Mouse (Mus musculus): ENCODE results near the gene Natd1. TPM values are rescaled to one million over a fixed set of nuclear protein-coding genes. Genes with fewer than 3 reads are reported as not detected.

Gene Natd1
- polyA plus RNA-seq, 1 experiment from 2014 or later, result 15.4 TPM

- Histone ChIP-seq H3K36me3 (ENCODE audit: control insufficient read depth, insufficient read depth, low read length) (peaks cover 7% of the 10 kb centered on the region; the same call in 1 of the 2 replicates), H3K4me3 (ENCODE audit: low read depth, low read length) (no peak overlapping the region), H3K9me3 (ENCODE audit: control insufficient read depth, low read length) (no peaks in the 10 kb centered on the region), H3K4me1 (replicated peaks; ENCODE audit: control insufficient read depth, insufficient read depth, low read length) (no peaks in the 10 kb centered on the region; the same call in 1 of the 2 replicates), H3K4me2 (ENCODE audit: low read length) (no peak overlapping the region), H3K27me3 (replicated peaks; ENCODE audit: control insufficient read depth, insufficient read depth, low read length) (no peaks in the 10 kb centered on the region), H3K9ac (ENCODE audit: low read length) (no peak overlapping the region), H3K27ac (ENCODE audit: low read depth) (no peak overlapping the region)
- DNase-seq (ENCODE audit: low spot score) (no peak), ATAC-seq (replicated peaks; ENCODE audit: low FRiP score, low TSS enrichment, low read depth) (no peak)
- WGBS, result 86% methylated on average over 1 of the region's 1 CpGs
These were observed 10.4 kb upstream of the Natd1 start for GRCm38 (mm10) chr11:60924981-60925380.

GRCm38 (mm10) chr11:60924498-60924897 is 9.9 kb upstream of the Natd1 start:
- Histone ChIP-seq H3K27ac (ENCODE audit: low read depth) (no peak overlapping the region), H3K36me3 (ENCODE audit: control insufficient read depth, insufficient read depth, low read length) (peaks cover 7% of the 10 kb centered on the region; the same call in 1 of the 2 replicates), H3K9ac (ENCODE audit: low read length) (no peak overlapping the region), H3K9me3 (ENCODE audit: control insufficient read depth, low read length) (no peaks in the 10 kb centered on the region), H3K4me3 (ENCODE audit: low read depth, low read length) (no peak overlapping the region), H3K4me1 (replicated peaks; ENCODE audit: control insufficient read depth, insufficient read depth, low read length) (no peaks in the 10 kb centered on the region; the same call in 1 of the 2 replicates), H3K27me3 (replicated peaks; ENCODE audit: control insufficient read depth, insufficient read depth, low read length) (no peaks in the 10 kb centered on the region), H3K4me2 (ENCODE audit: low read length) (no peak overlapping the region)
- 37% methylated on average over 6 of the region's 6 CpGs for WGBS
- no peak for DNase-seq (ENCODE audit: low spot score)
- no peak for ATAC-seq (replicated peaks; ENCODE audit: low FRiP score, low TSS enrichment, low read depth)

GRCm38 (mm10) chr11:60922964-60923363 is 8.4 kb upstream of the Natd1 start:
- Histone ChIP-seq H3K9ac (ENCODE audit: low read length) (no peak overlapping the region), H3K4me3 (ENCODE audit: low read depth, low read length) (no peak overlapping the region), H3K4me2 (ENCODE audit: low read length) (no peak overlapping the region), H3K9me3 (ENCODE audit: control insufficient read depth, low read length) (no peaks in the 10 kb centered on the region), H3K27me3 (replicated peaks; ENCODE audit: control insufficient read depth, insufficient read depth, low read length) (no peaks in the 10 kb centered on the region), H3K4me1 (replicated peaks; ENCODE audit: control insufficient read depth, insufficient read depth, low read length) (no peaks in the 10 kb centered on the region; the same call in 1 of the 2 replicates), H3K36me3 (ENCODE audit: control insufficient read depth, insufficient read depth, low read length) (peaks cover 7% of the 10 kb centered on the region; the same call in 1 of the 2 replicates), H3K27ac (ENCODE audit: low read depth) (no peak overlapping the region)
- ATAC-seq (replicated peaks; ENCODE audit: low FRiP score, low TSS enrichment, low read depth), result no peak
- DNase-seq (ENCODE audit: low spot score), result no peak
- 79% methylated on average over 5 of the region's 5 CpGs for WGBS

- Histone ChIP-seq H3K4me2 (ENCODE audit: low read length) (no peak overlapping the region), H3K27ac (ENCODE audit: low read depth) (no peak overlapping the region), H3K4me3 (ENCODE audit: low read depth, low read length) (no peak overlapping the region), H3K27me3 (replicated peaks; ENCODE audit: control insufficient read depth, insufficient read depth, low read length) (no peaks in the 10 kb centered on the region), H3K9ac (ENCODE audit: low read length) (no peak overlapping the region), H3K9me3 (ENCODE audit: control insufficient read depth, low read length) (no peaks in the 10 kb centered on the region), H3K4me1 (replicated peaks; ENCODE audit: control insufficient read depth, insufficient read depth, low read length) (no peaks in the 10 kb centered on the region), H3K36me3 (ENCODE audit: control insufficient read depth, insufficient read depth, low read length) (peaks cover 7% of the 10 kb centered on the region; the same call in 1 of the 2 replicates)
- DNase-seq (ENCODE audit: low spot score) (no peak), ATAC-seq (replicated peaks; ENCODE audit: low FRiP score, low TSS enrichment, low read depth) (no peak)
- WGBS, result 80% methylated on average over 1 of the region's 1 CpGs
These were observed 7.6 kb upstream of the Natd1 start for GRCm38 (mm10) chr11:60922195-60922594.

GRCm38 (mm10) chr11:60920021-60920420 is 5.5 kb upstream of the Natd1 start:
- no peaks in the 10 kb centered on the region for H3K27me3 ChIP-seq (replicated peaks; ENCODE audit: control insufficient read depth, insufficient read depth, low read length)
- DNase-seq (ENCODE audit: low spot score), result no peak
- H3K4me3 ChIP-seq (ENCODE audit: low read depth, low read length), result no peak overlapping the region
- H3K36me3 ChIP-seq (ENCODE audit: control insufficient read depth, insufficient read depth, low read length), result peaks cover 7% of the 10 kb centered on the region; the same call in 1 of the 2 replicates
- no peak overlapping the region for H3K27ac ChIP-seq (ENCODE audit: low read depth)
- 67% methylated on average over 2 of the region's 2 CpGs for WGBS
- H3K9ac ChIP-seq (ENCODE audit: low read length), result no peak overlapping the region
- no peak overlapping the region for H3K4me2 ChIP-seq (ENCODE audit: low read length)
- no peaks in the 10 kb centered on the region for H3K9me3 ChIP-seq (ENCODE audit: control insufficient read depth, low read length)
- ATAC-seq (replicated peaks; ENCODE audit: low FRiP score, low TSS enrichment, low read depth), result no peak
- peaks cover 2% of the 10 kb centered on the region; the same call in 1 of the 2 replicates for H3K4me1 ChIP-seq (replicated peaks; ENCODE audit: control insufficient read depth, insufficient read depth, low read length)

- Histone ChIP-seq H3K36me3 (ENCODE audit: control insufficient read depth, insufficient read depth, low read length) (no peaks in the 10 kb centered on the region), H3K27ac (ENCODE audit: low read depth) (no peak overlapping the region), H3K9ac (ENCODE audit: low read length) (no peak overlapping the region), H3K27me3 (replicated peaks; ENCODE audit: control insufficient read depth, insufficient read depth, low read length) (no peaks in the 10 kb centered on the region), H3K4me3 (ENCODE audit: low read depth, low read length) (no peak overlapping the region), H3K4me1 (replicated peaks; ENCODE audit: control insufficient read depth, insufficient read depth, low read length) (peaks cover 15% of the 10 kb centered on the region), H3K9me3 (ENCODE audit: control insufficient read depth, low read length) (no peaks in the 10 kb centered on the region), H3K4me2 (ENCODE audit: low read length) (no peak overlapping the region)
- DNase-seq (ENCODE audit: low spot score) (no peak), ATAC-seq (replicated peaks; ENCODE audit: low FRiP score, low TSS enrichment, low read depth) (no peak)
- WGBS, result 68% methylated on average over 4 of the region's 4 CpGs
These were observed 651 bp upstream of the Natd1 start for GRCm38 (mm10) chr11:60915201-60915600.

- ATAC-seq (replicated peaks; ENCODE audit: low FRiP score, low TSS enrichment, low read depth), result peak; percentile 87
- DNase-seq (ENCODE audit: low spot score), result peak; percentile 93
- Histone ChIP-seq H3K4me2 (ENCODE audit: low read length) (peak overlapping the region; percentile 84), H3K27ac (ENCODE audit: low read depth) (0 out of 2 replicates have a peak overlapping the region, but pooled peaks have one; percentile 16), H3K36me3 (ENCODE audit: control insufficient read depth, insufficient read depth, low read length) (no peaks in the 10 kb centered on the region), H3K4me1 (replicated peaks; ENCODE audit: control insufficient read depth, insufficient read depth, low read length) (peaks cover 15% of the 10 kb centered on the region), H3K9me3 (ENCODE audit: control insufficient read depth, low read length) (no peaks in the 10 kb centered on the region), H3K27me3 (replicated peaks; ENCODE audit: control insufficient read depth, insufficient read depth, low read length) (no peaks in the 10 kb centered on the region), H3K4me3 (ENCODE audit: low read depth, low read length) (peak overlapping the region; percentile 83), H3K9ac (ENCODE audit: low read length) (peak overlapping the region; percentile 53)
- WGBS, result under 1% methylated on average over 81 of the region's 86 CpGs
These were observed 1.0 kb downstream of the Natd1 start for GRCm38 (mm10) chr11:60913301-60914196.

GRCm38 (mm10) chr11:60912525-60912973 is 2.0 kb downstream of the Natd1 start:
- Histone ChIP-seq H3K27me3 (replicated peaks; ENCODE audit: control insufficient read depth, insufficient read depth, low read length) (no peaks in the 10 kb centered on the region), H3K36me3 (ENCODE audit: control insufficient read depth, insufficient read depth, low read length) (no peaks in the 10 kb centered on the region), H3K9me3 (ENCODE audit: control insufficient read depth, low read length) (no peaks in the 10 kb centered on the region), H3K9ac (ENCODE audit: low read length) (peak overlapping the region; percentile 53), H3K4me1 (replicated peaks; ENCODE audit: control insufficient read depth, insufficient read depth, low read length) (peaks cover 15% of the 10 kb centered on the region), H3K4me2 (ENCODE audit: low read length) (peak overlapping the region; percentile 84), H3K4me3 (ENCODE audit: low read depth, low read length) (peak overlapping the region; percentile 83), H3K27ac (ENCODE audit: low read depth) (no peak overlapping the region)
- WGBS, result 29% methylated on average over 7 of the region's 7 CpGs
- no peak for DNase-seq (ENCODE audit: low spot score)
- no peak for ATAC-seq (replicated peaks; ENCODE audit: low FRiP score, low TSS enrichment, low read depth)
